Mouse (Mus musculus) kidney, adult 2 months (tissue): ENCODE results near the gene Frem3.

Experiments used
- CTCF ChIP-seq: fragments of 200-500 bp; conservative IDR thresholded peaks from 2 replicates; pipeline ENCODE4 v1.5.1; 2011; ENCODE audit warnings: low read depth, mild to moderate bottlenecking, control low read depth, low read length, moderate library complexity, mixed read lengths; ENCODE audit not compliant: insufficient read depth, insufficient read length
- POLR2A ChIP-seq: fragments of 200-500 bp; IDR thresholded peaks from one replicate; pipeline ENCODE4 v1.6.1; 2011; ENCODE audit warnings: low read depth, low read length, control low read depth

DNA sequence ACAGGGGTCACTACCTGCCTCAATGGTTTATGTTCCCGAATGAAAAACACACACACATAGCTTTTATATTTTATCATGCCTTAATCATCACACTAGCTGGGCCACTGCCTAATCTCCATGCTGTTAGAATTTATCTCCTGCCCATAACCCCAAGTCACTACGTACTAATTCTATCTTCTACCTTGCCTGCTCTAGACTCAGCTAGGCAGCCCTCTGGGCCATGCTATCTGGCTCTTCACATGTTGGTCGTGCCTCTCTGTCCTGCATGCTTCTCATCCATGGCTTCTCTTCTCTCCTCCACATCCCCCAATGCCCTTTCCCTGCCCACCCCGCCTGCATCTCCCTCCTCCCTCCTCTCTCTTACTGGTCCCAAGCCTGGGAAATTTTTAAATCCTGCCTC, 9.0 kb upstream of the Frem3 start:
- no peak for TF ChIP-seq POLR2A
- no peak for TF ChIP-seq CTCF
